Mouse (Mus musculus) liver, adult 2 months (tissue): ENCODE measurements around the gene Klf4.

ENCODE experiments used
- CTCF ChIP-seq: fragments of 200-500 bp; IDR thresholded peaks from 2 replicates; pipeline ENCODE4 v1.5.1; 2011; ENCODE audit warnings: low read depth, low read length, control low read depth
- POLR2A ChIP-seq: fragments of 200-500 bp; IDR thresholded peaks from 2 replicates; pipeline ENCODE4 v1.6.1; 2011; ENCODE audit warnings: low read length, control low read depth; ENCODE audit not compliant: insufficient read depth; ENCODE audit errors: extremely low read depth

GRCm38 (mm10) chr4:55567986-55568385 lies 35.7 kb upstream of the Klf4 start:
- no peak for TF ChIP-seq CTCF
- TF ChIP-seq POLR2A, result no peak
